Mouse (Mus musculus) ES-E14 (cell line): ENCODE measurements around the gene Phactr4. TPM values are rescaled to one million over a fixed set of nuclear protein-coding genes. Genes with fewer than 3 reads are reported as not detected.

Experiments used
- DNase-seq: peaks from one replicate; pipeline ENCODE4 v3.0.0-alpha.2; 2013; ENCODE audit warnings: low read depth, low spot score
- H3K27ac ChIP-seq: 2 replicates; pipeline ENCODE4 v1.5.1; 2012; ENCODE audit warnings: low read depth, mild to moderate bottlenecking, low read length, moderate library complexity, mixed read lengths; ENCODE audit not compliant: poor library complexity, insufficient read depth, severe bottlenecking
- H3K36me3 ChIP-seq: 2 replicates; pipeline ENCODE4 v1.6.1; 2012; ENCODE audit warnings: mild to moderate bottlenecking, low read length, moderate library complexity, mixed read lengths; ENCODE audit not compliant: control insufficient read depth, poor library complexity, insufficient read depth, severe bottlenecking
- H3K4me1 ChIP-seq, 2 experiments: fragments of 150-350 bp in 1 of 2; sonication (generic) in 1 of 2; 2 replicates each; pipeline ENCODE4 v1.6.1; 2012; ENCODE audit warnings: low read length in 2 of 2, mild to moderate bottlenecking in 1 of 2, mixed read lengths in 1 of 2; ENCODE audit not compliant: control insufficient read depth in 2 of 2, insufficient read depth in 2 of 2, poor library complexity in 1 of 2
- H3K4me3 ChIP-seq, 2 experiments: fragments of 150-350 bp in 1 of 2; sonication (generic) in 1 of 2; 2 replicates each; pipeline ENCODE4 v1.5.1; 2012; ENCODE audit warnings: low read length in 2 of 2, low read depth in 1 of 2, mild to moderate bottlenecking in 1 of 2, mixed read lengths in 1 of 2; ENCODE audit not compliant: insufficient read depth in 1 of 2, poor library complexity in 1 of 2, severe bottlenecking in 1 of 2
- H3K9ac ChIP-seq: 2 replicates; pipeline ENCODE4 v1.6.1; 2012; ENCODE audit warnings: low read depth, mild to moderate bottlenecking, low read length, mixed read lengths; ENCODE audit not compliant: poor library complexity, insufficient read depth, severe bottlenecking
- H3K9me3 ChIP-seq: fragments of 150-350 bp; sonication (generic); 2 replicates; pipeline ENCODE4 v1.6.1; 2012; ENCODE audit warnings: low read depth, mild to moderate bottlenecking, low read length; ENCODE audit not compliant: control insufficient read depth, insufficient read depth
- CHD2 ChIP-seq: IDR thresholded peaks from 2 replicates; pipeline ENCODE4 v1.6.1; 2014; ENCODE audit warnings: mild to moderate bottlenecking, low read depth, low read length, inconsistent platforms
- HCFC1 ChIP-seq: IDR thresholded peaks from 2 replicates; pipeline ENCODE4 v1.6.1; 2012; ENCODE audit warnings: low read length, inconsistent platforms, borderline replicate concordance; ENCODE audit not compliant: insufficient read depth
- MAFK ChIP-seq: IDR thresholded peaks from 2 replicates; pipeline ENCODE4 v1.6.1; 2014; ENCODE audit warnings: mild to moderate bottlenecking, low read depth, low read length, inconsistent platforms; ENCODE audit not compliant: insufficient read depth
- ZC3H11A ChIP-seq: IDR thresholded peaks from 2 replicates; pipeline ENCODE4 v1.6.1; 2012; ENCODE audit warnings: low read depth, mild to moderate bottlenecking, inconsistent platforms, low read length, borderline replicate concordance
- ZNF384 ChIP-seq: IDR thresholded peaks from 2 replicates; pipeline ENCODE4 v1.6.1; 2012; ENCODE audit warnings: low read depth, low read length, inconsistent platforms
- in situ Hi-C, 2 experiments: fragments of 600-800 bp; cut with MboI; formaldehyde crosslinking; loops; one replicate each; pipeline ENCODE4 v1.15.1; 2025; ENCODE audit warnings: low sequenced_read_pairs in 2 of 2, inconsistent platforms in 1 of 2; ENCODE audit not compliant: unreplicated experiment in 2 of 2
- total RNA-seq: library from RNA; depleted of rRNA; stranded (reverse); fragments of 300-350 nt; gene quantifications from 2 replicates; pipeline ENCODE4 v1.2.3, GENCODE M21; 2012

Phactr4 gene
- total RNA-seq, 1 experiment = 7.8 TPM

DNA sequence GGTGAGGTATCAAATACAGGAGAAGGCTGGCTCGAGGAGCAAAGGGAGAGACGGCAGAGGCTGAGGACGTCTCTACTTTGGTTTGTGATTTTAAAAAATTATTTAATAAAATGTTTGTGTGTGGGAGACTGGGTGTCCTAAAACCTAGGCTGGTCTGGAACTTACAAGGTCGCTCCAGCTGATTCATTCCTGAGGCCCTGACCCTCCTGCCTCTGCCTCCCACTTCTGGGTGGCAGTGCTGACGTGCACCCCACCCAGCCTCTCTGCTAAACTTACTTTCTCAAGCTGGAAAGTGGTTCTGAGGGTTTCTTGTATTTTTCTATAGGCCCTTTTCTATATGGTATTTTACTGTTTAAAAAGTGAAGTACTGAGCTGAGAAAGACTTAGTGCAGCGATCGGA is 26.0 kb downstream of the Phactr4 start:
- Histone ChIP-seq H3K9ac (no peak overlapping the region), H3K9me3 (no peaks in the 10 kb centered on the region), H3K4me3 (no peak overlapping the region), H3K36me3 (no peaks in the 10 kb centered on the region), H3K4me1 (peaks cover 2 to 5% of the 10 kb centered on the region in 2 experiments; a peak in 2 of 4 replicates), H3K27ac (no peak overlapping the region)
- TF ChIP-seq CHD2 (no peak), HCFC1 (no peak), ZC3H11A (no peak)
- no peak for DNase-seq
- in situ Hi-C loops = no loop called here

DNA sequence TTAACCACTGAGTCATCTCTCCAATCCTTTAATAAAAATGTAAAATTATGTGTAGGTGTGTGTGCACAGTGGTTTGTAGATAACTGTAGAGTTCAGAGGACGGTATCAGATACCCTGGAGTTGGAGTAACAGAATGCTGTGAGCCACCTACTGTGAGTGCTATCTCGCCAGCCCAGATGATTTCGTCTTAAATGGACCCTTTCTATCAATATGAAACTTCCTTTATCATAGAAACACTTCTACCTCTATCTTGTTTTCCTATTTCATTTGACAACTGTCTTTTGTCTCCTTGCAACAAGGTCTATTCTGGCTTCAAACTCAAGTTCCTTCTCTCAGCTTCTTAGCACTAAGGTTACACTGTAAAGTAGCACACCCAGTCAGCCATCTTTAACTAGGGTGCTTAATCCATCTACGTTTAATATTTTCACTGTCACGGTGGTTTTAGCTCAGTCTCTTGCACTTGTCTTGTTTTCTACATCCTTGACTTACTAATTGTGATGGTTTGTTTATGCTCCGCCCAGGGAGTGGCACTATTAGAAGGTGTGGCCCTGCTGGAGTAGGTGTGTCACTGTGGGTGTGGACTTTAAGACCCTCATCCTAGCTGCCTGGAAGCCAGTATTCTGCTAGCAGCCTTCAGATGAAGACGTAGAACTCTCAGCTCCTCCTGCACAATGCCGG is 31.1 kb downstream of the Phactr4 start:
- Histone ChIP-seq H3K9me3 (no peaks in the 10 kb centered on the region), H3K36me3 (no peaks in the 10 kb centered on the region), H3K4me3 (no peak overlapping the region), H3K9ac (no peak overlapping the region), H3K4me1 (0 out of 4 replicates have a peak, but pooled peaks cover 0 to 2% of the 10 kb centered on the region in 2 experiments), H3K27ac (no peak overlapping the region)
- TF ChIP-seq CHD2 (no peak), ZC3H11A (no peak), ZNF384 (no peak), MAFK (no peak), HCFC1 (no peak)
- DNase-seq = no peak
- in situ Hi-C loops = no loop called here

DNA sequence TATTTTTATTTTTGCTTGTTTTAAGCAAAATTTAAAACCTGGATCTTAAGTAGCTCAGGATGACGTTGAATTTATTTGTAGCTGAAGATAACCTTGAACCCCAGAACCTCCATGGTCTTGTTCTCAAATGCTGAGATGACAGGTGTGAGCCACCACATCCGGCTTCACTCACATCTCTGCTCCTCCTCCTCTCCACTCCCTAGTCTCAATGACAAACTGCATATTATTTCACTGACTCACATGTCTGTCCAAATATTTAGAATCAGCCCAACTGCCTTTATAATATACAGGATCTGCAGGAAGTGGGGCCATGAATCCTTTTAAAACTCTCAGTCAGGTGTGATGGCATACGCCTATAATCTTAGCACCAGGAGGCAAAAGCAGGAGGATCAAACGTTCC is 33.0 kb downstream of the Phactr4 start:
- no peak for DNase-seq
- Histone ChIP-seq H3K36me3 (no peaks in the 10 kb centered on the region), H3K4me3 (no peak overlapping the region), H3K4me1 (0 out of 4 replicates have a peak, but pooled peaks cover 0 to 2% of the 10 kb centered on the region in 2 experiments), H3K9me3 (no peaks in the 10 kb centered on the region), H3K9ac (no peak overlapping the region), H3K27ac (no peak overlapping the region)
- in situ Hi-C loops = no loop called here
- no peak for TF ChIP-seq CHD2
- TF ChIP-seq ZNF384 = no peak
- no peak for TF ChIP-seq MAFK
- TF ChIP-seq HCFC1 = no peak
- TF ChIP-seq ZC3H11A = no peak

DNA sequence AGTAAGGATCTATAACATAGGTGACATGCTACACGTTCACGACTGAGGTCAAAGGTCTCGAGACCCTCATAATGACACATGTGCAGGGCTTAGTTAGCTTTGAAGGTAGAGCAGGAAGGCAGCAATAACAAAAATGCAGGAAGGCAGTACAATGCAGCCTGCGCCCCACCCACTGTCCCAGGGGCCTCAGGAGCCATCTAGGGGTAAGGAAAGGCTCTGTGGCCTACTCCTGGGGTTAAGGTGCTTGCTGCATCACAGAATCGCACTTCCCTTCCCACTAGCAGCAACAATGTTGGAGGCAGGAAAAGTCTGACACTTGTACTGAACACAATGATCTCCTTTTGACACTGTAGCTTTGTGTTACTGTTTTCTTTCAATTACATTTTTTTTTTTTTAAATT is 34.7 kb downstream of the Phactr4 start:
- 0 out of 4 replicates have a peak, but pooled peaks cover 0 to 2% of the 10 kb centered on the region in 2 experiments for H3K4me1 ChIP-seq
- H3K9me3 ChIP-seq = no peaks in the 10 kb centered on the region
- in situ Hi-C loops = no loop called here
- no peak overlapping the region for H3K27ac ChIP-seq
- H3K36me3 ChIP-seq = no peaks in the 10 kb centered on the region
- TF ChIP-seq ZNF384 (no peak), CHD2 (no peak), HCFC1 (no peak), MAFK (no peak), ZC3H11A (no peak)
- DNase-seq = peak; percentile 6
- H3K9ac ChIP-seq = no peak overlapping the region
- H3K4me3 ChIP-seq = no peak overlapping the region

DNA sequence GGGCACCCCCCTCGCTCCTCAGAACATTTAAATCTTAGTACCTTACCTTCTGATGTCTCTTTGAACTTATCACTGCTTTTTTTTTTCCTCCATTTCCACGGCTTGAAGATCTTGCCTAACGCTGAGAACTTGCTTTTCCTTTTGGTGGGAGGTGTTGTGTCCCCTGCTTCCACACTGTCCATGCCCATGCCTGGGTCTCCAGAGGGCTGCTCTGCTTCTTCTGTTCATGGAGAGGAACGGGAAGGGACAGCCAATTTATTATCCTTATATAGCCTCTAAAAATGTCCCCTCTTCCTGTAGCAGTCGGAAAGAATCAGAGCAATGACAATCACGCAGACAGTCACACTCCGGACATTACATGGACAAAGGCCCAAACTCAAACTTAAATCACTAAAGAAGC is 35.4 kb downstream of the Phactr4 start:
- Histone ChIP-seq H3K36me3 (no peaks in the 10 kb centered on the region), H3K9me3 (no peaks in the 10 kb centered on the region), H3K4me3 (no peak overlapping the region), H3K9ac (no peak overlapping the region), H3K27ac (no peak overlapping the region), H3K4me1 (0 out of 4 replicates have a peak, but pooled peaks cover 0 to under 1% of the 10 kb centered on the region in 2 experiments)
- DNase-seq = no peak
- TF ChIP-seq HCFC1 (no peak), CHD2 (no peak), MAFK (no peak), ZNF384 (no peak), ZC3H11A (no peak)
- in situ Hi-C loops = no loop called here
